Mouse (Mus musculus) erythroblast, embryonic 14.5 days (primary cell): ENCODE results near the gene Tm9sf3.

ENCODE experiments used
- GATA1 ChIP-seq: IDR thresholded peaks from 2 replicates; pipeline ENCODE4 v1.6.1; 2012; ENCODE audit warnings: low read length, inconsistent platforms, mixed read lengths
- TAL1 ChIP-seq: IDR thresholded peaks from 3 replicates; pipeline ENCODE4 v1.6.1; 2012; ENCODE audit warnings: low read length, inconsistent platforms, mixed read lengths

DNA sequence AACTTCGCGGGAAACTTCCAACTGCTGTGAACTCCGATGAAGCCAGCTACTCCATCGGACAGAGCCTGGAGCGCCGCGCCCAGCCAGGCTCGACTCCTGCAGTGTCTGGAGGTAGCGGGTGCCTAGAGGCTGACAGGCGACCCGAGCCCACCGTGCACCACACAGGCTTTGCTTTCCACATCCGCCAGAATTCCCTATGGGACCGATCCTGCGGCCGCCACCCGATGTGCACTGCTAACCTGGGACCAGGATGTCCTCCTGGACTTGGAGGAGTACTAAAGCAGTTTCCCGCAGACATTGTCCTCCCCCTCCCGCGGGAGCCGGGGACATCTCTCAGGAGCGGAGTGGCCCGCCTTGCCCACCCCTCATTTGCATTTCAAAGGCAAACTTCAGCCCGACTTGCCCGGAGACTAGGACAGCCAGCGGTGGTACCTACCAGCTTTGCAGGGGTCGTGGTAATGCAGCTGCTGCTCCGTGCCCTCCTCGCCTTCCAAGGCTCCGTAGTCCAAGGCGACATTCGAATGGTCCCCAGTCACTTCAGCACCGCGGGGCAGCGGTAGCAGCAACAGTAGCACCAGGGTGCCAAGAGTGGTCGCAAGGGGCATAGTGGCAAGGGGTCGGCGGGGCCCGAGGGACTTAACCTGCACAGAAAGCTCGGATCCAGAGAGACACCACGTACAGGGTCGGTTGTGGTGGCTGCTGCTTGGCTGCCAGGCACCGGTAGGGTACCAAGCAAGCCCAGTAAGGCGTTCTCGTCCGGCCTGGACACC lies 57.6 kb downstream of the Tm9sf3 start:
- TF ChIP-seq TAL1 (no peak), GATA1 (no peak)
